Mouse (Mus musculus) hematopoietic stem cell, adult 5-6 weeks (primary cell): ENCODE measurements around the gene Fam110c. TPM values are rescaled to one million over a fixed set of nuclear protein-coding genes. Genes with fewer than 3 reads are reported as not detected.

Experiments used
- ATAC-seq, 2 experiments: fragments of 125-278 bp in 1 of 2; replicated peaks in 1 of 2; 2 replicates each; pipeline ENCODE4 v1.8.0; 2016 to 2017; ENCODE audit warnings: inconsistent platforms in 2 of 2, mild to moderate bottlenecking in 2 of 2, moderate number of reproducible peaks in 2 of 2, low read depth in 1 of 2, moderate TSS enrichment in 1 of 2; ENCODE audit not compliant: low FRiP score in 2 of 2, poor library complexity in 2 of 2, severe bottlenecking in 2 of 2, insufficient read depth in 1 of 2, low TSS enrichment in 1 of 2
- total RNA-seq: library from RNA; stranded (forward); fragments of 172-1452, 232-1000 nt; gene quantifications from 2 replicates; pipeline ENCODE4 v1.2.3, GENCODE M21; 2017

The Fam110c gene
- total RNA-seq, result 6.2 and 8.3 TPM in 2 replicates

DNA sequence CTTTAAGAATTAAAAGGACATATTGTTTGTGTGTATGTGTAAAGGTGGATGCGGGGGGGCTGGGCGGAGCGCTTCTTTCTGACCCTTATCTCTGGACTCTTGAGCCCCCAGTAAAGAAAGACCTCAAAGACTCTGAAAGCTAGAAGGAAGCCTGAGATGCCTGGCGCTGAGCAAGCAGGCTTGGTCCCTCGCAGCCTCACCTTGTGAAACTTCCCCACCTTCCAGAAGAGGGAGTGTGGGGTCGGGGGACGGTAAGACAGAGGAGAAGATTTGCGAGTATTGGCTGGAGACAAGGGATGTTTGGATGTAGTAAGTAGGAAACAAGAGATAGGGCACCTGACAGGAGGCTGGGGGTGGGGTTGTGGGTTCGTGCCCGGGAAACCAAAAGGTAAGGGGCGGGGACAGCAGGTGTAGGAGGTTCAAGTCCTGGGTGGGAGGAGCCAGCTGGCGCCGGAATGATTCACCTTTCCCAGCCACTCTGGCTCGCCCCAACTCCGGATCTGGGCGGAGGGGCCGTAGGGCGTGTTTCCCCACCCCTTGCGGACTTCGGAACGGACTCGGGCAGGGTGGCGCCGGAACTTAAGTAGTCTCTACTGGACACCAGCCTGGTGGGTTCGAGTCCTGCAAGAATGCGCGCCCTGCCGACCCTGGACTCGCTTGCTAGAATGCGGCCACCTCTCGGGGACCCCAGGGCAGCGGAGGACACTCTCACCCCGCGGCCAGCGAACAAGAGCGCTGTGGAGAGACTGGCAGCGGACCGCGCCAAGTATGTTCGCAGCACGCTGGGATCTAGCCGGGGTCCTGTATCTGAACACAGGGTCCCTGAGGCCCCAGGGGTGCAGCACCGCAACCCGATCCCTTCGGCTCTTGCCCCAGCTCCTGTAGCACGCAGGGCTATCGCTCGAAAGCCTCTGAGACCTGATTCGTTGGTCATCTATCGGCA, at the start of gene Fam110c:
TSS of gene Fam110c (plus strand) at position 450 of the 943 bp plus-strand sequence.
- peak; percentile 5 to 14; a peak in 3 of 4 replicates for ATAC-seq

DNA sequence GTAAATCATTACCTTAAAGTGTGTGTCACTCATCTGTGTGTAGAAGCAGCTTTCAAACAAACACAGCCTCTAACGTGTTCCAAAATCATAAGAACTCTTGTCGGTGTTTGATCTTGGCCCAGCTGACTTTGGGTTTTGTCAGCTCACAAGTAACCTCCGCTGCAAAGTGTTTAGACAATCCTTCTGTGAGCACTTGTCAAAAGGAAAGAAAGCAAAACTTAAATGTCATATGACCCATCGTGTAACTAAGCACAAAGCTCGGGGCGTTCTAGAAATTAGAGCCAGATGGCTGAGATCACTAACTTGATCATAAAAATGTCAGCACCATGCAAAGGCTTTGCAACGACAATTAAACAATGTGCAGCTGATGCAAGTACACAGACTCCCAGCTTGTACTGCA, 47.2 kb upstream of the Fam110c start:
- ATAC-seq, result no peak

DNA sequence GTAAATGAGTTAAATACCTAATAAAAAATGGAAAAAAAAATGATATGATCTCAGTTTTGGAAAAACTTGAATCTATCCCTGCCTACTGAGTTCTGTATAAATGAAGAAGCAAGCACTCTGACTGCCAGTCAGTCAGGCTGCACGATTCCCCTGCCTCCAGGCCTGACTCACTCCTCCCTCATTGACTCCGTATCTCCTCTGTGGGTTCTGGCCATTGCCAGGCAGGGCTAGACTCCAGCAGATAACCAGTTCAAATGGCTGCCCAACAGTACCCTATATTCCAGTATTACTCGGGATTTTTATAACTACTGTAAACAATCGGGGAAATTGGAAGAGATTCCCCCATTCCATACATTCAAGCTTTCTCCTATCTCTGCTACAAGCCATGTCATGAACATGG, 21.6 kb upstream of the Fam110c start:
- no peak for ATAC-seq

DNA sequence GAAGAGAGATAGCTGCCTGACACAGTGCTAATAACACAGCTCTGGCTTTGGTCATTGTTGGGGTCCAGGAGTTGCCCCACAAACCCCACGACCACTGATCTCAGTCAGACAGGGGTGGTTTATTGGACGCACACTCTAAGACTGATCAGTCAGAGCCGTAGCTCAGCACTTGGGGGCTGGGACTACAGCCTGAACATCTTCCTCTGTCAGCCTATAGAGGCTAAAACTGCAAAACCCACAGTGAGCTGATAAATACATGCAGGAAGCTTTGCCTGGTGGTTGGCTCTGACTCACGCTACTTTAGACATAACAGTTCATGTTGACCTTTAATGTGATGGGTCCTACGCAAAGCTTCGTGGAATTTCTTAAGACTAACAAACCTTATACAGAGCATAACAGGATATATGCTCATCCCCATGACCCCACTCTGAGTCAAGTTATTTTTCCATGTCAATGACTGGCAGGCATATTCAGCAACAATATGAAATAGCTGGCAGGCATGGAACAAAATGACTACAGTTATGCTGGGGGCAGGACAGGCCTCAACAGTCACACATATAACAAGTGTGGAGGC, 17.3 kb upstream of the Fam110c start:
- ATAC-seq, result no peak

DNA sequence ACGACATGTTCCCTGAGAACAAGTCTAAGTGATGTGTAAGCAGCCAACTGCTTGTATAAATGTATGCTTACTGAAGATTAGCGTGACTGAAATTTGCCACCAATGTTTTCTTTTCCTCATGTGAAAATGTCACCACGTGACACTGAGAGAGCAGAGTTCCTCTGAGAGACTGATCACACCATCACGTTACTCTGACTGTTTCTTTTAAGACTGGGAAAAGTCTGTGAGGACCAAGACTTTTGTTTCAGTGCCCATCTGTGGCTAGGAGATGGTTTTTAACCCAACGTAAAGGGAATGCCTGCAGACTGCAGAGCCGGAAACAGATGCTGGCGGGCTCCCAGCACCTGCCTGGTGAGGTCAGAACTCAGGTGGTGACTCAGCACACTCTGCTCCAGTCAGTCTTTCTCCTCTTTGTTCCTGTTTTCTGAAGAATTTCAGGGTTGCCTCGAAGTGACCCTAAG, 14.2 kb upstream of the Fam110c start:
- ATAC-seq, result peak; percentile 97 to 99

DNA sequence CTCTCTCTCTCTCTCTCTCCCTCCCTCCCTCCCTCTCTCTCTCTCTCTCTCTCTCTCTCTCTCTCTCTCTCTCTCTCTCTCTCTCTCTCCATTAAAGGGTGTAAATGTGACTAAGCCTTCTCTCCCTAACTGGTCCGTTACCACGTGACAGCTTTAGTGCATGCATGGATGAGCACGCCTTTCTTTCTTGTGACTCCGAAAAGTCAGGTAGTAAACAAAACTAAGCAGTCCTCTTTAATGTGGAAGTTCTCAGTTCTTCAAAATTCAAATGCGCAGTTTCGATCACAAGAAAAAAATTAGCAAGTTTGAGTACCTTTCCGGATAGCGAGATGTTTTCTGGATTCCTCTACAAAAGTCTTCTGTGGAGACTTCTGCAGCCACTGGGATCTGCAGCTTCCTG, 13.4 kb upstream of the Fam110c start:
- ATAC-seq, result no peak

DNA sequence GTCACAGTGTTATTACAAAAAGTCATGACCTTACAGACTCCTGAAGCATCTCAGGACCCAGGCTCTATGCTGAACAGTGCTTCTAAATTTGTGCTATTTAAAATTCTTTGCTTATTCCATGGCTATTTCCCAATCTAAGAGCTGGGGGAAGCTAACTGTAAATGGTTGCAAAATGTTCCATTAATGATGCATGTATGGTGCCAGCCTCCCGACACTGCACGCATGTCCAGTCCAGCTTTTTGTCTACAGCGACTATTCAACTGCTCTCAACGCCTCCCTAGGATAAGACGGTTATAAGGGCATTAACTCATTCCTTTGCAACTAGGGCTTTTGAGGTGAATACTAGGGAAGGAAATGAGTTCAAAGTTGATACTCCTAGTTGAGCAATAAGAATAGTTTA, 2.4 kb upstream of the Fam110c start:
- ATAC-seq, result no peak

DNA sequence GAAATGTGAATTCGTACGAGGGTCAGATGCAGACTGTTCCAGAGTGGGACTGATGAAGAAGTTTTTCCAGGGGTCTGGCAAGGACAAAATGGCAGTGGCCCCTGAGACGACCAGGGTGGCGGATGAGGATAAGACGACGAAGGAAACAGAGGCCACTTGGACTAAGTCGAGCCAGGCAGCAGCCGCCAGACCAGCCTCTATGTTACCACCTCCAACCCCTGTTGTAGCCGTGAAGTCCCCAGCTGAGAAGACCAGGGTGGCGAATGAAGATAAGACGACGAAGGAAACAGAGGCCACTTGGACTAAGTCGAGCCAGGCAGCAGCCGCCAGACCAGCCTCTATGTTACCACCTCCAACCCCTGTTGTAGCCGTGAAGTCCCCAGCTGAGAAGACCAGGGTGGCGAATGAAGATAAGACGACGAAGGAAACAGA, 710 bp downstream of the Fam110c start:
- ATAC-seq, result peak; percentile 83 to 87

DNA sequence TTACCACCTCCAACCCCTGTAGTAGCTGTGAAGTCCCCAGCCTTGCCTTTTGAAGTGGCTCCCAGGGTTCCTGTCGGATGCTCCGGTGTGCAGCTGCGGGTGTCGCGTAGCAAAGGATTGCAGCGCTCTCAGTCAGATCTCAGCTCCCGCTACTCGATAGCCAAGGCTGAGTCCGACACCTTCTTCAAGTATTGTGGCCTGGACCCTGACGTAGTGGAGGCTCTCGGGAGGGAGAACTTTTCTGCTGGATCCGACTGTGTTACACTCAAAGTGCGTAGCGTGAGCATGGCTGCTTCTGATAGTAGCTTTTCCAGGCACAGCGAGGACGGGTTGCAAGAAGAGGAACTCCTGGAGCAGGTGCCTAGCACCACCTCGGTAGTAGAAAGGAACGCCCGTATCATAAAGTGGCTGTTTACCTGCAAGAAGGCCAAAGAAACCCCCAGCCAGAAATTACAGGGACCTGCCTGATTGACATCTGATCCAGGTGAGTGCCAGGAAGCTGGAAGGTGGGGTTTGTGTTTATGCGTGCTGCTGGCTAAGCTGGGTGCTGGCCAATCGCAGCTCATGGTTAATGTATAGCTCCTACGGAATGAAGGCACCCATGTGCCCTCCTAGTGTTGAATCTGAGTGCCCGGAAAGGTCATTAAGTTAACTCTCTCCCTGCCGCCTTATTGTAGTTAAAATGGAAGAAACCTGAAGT, 1.3 kb downstream of the Fam110c start:
- peak; percentile 46 to 57; a peak in 3 of 4 replicates for ATAC-seq

DNA sequence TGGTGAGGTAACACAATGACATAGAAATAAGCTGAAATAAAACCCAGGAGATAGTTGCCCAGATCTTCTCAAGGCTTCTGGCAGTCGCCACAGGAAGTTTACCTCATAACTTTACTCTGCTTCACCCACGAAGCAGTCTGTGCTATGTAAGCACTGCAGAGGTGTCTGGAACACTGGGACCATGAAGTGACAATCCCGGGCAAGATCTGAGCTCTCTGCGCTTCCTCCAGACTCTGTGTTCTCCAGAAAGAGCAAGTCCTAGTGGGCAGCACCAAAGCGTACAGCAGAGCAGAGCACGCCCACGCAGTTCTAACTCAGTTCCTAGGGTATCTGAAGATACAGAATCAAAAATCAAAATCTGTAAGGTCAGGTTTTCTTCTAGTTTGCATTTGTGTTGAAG, 3.4 kb downstream of the Fam110c start:
- ATAC-seq, result no peak

DNA sequence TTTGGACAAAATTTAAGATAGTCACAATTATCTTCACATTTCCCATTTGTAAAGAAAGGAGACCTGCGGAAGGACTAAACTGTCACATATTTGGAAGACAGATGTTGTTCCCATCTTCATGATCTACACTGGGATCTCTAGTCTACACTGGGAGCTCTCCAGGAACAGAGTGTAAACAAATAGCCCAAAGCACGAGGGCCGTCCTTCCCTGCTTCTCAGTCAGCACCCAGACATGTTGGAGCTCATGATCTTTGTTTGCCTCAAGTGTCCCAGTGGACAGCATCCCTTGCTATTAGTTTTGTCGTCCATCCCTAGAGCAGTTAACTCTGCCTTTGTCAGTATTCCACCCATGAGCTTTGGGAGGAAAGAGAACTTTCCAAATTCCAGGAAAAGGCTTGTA, 4.4 kb downstream of the Fam110c start:
- ATAC-seq, result no peak

DNA sequence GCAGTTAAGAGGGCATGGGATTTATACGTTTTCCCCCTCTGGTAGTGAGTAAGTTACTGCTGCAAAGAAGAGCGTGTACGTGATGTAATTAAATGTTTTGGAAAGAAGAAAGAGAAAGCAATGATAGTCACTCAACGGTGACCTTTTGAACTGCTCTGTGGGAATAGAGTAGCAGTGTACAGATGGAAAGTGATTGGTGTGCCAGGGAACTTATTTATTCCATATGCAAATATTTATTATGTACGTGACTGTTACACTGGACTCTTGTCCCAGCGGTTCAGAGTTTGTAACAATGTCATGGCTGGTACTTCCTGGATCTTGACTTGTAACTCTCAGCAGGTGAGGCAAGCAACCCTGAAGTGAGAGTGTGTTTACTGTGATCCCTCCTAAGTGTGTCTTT, 6.7 kb downstream of the Fam110c start:
- no peak for ATAC-seq

DNA sequence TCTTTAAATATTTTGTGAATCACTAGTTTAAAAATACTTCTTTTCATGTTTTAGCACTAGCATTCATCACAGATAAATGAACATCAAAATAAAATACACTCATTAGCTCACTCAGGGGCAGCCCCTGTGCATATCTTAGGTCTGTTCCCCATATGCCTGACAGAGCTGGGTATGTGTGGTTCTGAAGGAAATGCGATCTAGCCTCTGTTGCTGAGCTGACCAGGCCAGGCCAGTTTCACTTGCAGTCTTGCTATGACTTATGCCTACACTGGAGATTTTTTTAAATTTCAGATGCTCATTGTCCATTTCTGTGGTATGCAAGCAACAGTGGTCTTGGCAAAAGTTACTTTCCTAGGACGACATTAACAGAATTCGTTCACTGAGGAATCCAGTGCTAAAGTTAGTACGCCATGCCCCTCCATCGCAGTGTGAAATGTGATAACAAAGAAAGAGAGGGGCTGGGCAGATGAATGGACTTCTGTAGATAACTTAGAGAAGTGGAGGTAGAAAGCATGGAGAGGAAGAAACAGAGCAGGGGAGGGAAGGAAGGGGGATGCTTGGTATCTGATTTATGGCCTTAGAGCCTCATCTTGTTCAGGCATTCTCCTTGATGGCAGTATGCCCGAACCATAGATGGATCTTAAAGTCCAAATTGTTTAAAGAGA, 7.4 kb downstream of the Fam110c start:
- no peak for ATAC-seq

DNA sequence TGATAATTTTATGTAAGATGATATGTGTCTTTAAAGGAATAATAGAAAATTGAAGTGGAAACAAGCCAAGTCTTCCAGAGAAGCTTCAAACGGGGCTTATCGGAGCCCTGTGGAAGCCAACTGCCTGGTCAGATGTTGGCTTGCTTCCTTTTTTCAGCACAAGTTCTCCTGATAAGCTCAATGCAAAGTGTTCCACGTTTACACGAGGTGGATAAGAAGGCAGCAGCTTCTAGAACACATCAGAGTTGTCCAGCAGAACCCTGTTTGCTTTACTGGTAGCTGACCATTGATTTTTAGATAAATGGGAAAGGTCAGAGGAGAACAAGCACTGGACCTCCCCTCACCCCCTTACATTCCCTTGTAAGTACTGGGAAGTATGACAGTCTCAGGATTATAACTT, 9.3 kb downstream of the Fam110c start:
- 0 out of 4 replicates have a peak, but pooled peaks of 1 of the 2 experiments have one; percentile 30 for ATAC-seq

DNA sequence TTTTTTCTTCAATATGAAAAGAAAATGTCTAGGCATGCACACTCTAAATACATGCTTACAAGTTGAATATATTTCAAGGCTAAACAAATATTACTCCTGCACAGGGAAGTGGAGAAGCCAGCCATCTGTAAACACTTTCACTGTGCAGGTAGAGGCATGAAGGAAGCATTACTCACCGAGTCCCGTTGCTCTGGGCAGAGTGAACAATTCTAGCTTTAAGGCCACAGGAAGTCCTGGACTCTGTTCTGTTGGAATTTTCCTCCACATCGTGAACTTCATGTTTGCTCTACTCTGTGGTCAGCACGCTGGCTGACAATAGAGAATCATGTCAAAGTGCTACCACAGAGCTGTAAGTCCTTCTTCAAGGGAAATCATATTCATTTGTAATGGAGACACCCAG, 9.7 kb downstream of the Fam110c start:
- 0 out of 4 replicates have a peak, but pooled peaks of 1 of the 2 experiments have one; percentile 47 for ATAC-seq

DNA sequence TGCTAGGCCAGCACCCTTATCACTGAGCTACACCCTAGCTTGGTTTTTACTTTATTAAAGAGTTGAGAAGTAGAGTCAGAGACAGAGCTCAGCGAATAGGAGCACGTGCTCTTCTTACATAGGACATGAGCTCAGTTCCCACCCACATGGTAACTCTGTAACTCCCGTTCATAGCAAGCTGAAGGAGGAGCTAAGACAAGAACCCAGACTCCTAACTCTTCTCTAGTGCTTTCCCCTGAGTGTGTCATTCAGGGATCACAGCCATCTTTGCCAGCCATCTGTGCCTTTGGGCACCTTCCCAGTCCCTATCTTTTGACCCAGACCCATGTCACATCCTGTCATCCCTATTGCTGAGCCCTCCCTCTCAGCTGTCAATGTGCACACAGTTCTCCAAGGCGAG, 13.4 kb downstream of the Fam110c start:
- peak in 1 of 2 experiments; percentile 31; a peak in 1 of 4 replicates for ATAC-seq

DNA sequence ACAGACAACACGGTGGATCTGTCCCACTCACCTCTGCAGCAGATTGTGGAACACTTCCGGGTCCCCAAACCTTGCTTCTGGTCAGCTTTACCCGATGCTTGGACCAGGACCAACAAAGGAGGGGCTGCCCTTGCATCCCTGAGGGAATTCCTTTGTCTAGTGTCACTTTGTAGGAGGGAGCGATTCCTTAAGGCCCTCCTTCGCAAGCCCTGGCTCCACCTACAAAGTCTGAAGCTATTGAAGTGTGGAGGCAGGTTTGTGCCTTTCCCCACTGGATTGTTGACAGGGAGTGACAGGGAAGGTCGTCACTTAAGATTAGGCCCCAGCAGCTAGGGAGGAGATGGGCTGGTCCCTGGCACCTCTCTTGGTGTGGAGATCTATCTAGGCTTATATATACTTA, 16.7 kb downstream of the Fam110c start:
- no peak for ATAC-seq
